Mouse (Mus musculus) thymus, postnatal 25 days (tissue): ENCODE data around the gene Stard13.

Experiments
- DNase-seq: peaks from one replicate; pipeline ENCODE4 v3.0.0; 2022

Stard13 gene

DNA sequence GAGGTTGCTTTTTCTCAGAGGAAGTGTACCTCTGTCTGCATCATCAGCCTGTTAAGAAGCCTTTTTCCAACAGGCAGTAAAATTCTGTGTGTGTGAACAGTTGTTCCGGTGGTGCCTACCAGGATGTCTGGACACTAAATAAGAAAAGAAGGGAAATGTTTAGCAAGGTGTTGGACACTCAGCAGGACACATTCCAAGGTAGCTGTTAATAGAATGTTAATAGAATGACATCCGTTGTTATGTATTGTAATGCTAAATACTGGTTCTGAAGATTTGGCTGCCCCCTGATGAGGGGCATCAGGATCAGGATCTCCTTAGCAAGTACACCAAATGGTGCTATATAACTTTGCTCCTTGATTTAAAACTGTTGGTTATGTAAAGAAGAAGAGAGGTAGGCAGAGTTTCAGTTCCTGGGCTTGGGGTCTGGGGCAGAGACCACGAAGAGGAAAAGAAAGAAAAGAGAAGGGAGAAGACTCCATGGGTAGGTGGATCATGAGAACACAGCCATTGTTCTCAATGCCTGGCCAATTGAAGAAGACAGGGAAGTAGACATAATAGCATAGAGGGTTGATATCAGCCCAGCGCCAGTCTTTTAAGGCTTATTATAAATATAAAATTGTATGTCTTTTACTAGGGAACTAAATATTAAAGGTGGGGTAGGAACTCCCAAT is 9.8 kb downstream of the Stard13 start:
- no peak for DNase-seq

DNA sequence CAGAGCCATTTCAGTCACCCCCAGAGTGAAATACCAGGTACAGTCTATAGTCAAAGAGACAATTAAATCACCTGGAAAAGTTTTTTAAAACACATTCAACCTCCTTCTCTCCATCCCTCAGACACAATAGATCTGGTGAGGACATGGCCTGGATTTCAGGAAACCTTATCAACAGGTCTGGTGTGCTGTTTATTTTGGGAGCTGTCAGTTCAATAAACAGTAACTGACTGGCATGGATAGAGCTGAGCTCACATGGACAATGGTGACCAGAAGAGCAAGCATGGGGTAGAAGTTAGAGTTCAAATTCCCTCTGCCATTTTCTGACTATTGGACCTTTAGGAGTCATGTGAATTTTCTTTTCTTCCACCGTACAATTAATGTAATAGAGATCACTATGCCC is 10.8 kb downstream of the Stard13 start:
- DNase-seq = no peak

DNA sequence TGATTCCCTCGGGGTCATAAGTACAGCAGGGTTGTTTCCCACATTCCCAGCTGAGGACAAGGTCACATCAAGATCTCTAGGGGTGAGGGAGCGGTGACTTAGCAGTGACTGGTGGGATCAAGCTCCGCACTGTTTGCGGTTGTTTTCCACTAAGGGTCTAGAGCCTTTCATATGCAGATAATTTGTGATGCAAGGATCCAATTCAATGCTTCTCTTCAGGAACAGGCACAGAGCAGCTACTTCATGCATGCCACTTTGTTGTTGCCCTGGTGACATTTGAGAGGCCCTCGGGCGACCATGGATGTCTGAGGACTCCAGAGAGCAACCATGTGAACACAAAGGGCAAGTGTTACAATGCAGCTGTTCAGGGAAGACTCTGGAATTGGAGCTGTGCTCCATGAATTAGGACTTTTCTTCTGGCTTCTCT is 14.9 kb downstream of the Stard13 start:
- DNase-seq = no peak

- DNase-seq = no peak
Measured at GRCm38 (mm10) chr5:151213097-151213496, 20.5 kb downstream of the Stard13 start.

GRCm38 (mm10) chr5:151210869-151211268 is 22.8 kb downstream of the Stard13 start:
- no peak for DNase-seq

DNA sequence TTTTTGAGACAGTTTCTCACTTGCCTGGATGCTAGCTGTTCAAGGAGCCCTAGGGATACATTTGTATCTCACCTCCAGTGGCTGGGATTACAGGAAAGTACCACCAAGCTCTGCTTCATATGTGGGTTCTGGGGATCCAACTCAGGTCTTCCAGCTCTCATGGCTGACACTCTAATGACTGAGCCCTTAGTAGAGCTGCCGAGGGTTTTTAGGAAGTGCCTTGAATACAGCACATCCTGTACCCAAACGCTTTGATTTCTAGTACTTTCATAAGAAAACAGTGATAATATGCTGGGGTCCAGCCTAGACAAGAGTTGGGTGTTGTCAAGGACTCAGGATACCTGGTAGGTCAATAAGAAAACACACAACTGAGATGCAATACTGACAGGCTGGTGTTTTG is 23.6 kb downstream of the Stard13 start:
- DNase-seq = no peak

DNA sequence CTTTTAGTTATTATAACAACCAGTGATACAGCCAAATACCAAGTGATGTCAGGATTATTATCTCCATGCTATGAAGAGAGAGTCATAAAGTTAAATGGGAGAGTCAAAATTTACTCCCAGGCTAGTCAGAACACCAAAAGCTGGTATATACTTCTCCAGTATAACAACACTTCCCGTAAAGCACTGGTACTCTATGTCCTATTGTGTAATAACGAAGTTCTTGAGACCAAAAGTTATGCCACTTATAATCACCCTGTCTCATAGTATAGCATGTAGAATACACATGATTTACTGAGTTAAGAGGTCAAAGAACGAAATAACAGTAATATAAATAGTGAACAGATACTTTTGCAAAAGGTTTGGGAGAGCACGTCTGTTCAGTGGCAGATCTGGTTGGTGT is 28.6 kb downstream of the Stard13 start:
- no peak for DNase-seq

- DNase-seq = no peak
Measured at GRCm38 (mm10) chr5:151202925-151203324, 30.7 kb downstream of the Stard13 start.

GRCm38 (mm10) chr5:151201220-151201619 is 32.4 kb downstream of the Stard13 start:
- no peak for DNase-seq

GRCm38 (mm10) chr5:151199235-151199634 is 34.4 kb downstream of the Stard13 start:
- DNase-seq = no peak

GRCm38 (mm10) chr5:151196603-151197272 is 36.9 kb downstream of the Stard13 start:
- DNase-seq = no peak

DNA sequence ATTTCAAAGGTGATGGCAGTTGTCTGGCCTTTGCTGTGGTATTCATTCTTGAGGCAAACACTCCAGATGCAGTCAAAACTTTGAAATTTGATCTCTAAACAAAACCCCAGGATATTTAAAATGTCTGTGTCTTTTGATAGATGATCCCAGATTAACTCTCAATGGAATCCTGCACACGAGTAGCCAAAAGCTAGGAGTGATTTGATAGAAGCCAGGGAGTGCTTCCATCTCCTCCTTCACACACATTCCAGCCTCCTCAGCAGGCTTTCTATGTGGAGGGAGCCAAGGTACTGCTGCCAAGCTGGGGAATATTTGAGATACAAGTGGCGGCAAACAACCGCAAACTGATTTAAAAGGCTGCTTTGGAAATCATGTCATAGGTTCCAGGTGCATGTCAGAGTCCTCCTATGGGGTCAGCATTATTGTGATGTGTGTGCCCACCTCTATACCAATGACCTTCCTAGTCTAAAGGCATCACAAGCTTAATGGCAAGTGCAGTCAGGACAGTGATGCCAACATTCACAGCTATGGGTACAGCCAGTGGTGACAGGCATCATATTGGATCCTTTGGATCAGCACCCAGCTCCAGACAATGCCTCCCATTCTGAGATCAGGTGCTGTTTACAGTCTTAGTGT is 39.6 kb downstream of the Stard13 start:
- no peak for DNase-seq

GRCm38 (mm10) chr5:151192266-151192665 is 41.4 kb downstream of the Stard13 start:
- no peak for DNase-seq

DNA sequence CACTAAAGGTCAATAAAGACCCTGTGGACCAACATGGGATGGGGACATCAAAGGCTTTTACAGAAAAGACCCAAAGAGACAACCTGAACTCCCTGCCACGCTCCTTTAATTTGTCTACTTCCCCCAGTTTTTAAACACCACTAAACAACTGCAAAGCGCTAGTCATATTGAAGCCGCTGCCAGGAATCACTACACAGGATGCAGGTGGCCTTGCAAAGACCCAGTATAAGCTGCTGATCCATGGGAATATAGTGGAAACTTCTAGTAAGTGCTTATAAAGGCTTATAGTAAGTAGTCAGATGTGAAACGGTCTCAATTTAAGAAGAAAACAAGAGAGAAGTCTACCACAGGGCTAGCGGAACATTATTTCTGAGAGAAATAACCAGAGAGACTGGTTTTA is 42.9 kb downstream of the Stard13 start:
- DNase-seq = no peak

DNA sequence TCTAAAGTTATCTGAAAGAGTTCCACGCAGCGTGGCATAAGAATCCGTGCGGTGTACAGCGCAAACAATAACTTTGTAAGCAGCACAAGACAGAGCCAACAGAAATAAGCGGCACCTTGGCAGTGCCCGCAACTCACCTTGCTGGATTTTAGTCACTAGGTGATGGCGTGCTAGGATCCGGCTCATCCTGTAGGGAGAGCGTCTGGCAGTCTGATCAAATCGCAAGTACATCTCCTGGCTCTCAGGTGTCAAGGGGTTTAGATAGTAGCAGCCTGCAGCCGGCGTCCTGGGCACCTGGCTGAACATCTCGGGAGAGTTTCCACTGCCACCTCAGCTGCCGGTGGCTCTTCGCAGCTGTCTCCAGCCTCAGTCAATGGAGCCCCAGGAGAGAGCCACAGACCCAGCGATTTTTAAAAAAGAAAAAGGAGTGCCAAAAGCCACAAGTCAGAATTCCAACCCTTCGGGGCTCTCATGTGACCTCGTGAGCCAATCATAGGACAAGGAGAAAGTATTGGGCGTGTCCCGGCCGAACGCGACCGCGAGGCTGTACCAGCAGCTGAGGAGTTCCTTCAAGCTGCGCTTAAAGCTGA is 43.8 kb downstream of the Stard13 start:
- DNase-seq = peak; percentile 21

GRCm38 (mm10) chr5:151189321-151189720 is 44.3 kb downstream of the Stard13 start:
- DNase-seq = no peak

DNA sequence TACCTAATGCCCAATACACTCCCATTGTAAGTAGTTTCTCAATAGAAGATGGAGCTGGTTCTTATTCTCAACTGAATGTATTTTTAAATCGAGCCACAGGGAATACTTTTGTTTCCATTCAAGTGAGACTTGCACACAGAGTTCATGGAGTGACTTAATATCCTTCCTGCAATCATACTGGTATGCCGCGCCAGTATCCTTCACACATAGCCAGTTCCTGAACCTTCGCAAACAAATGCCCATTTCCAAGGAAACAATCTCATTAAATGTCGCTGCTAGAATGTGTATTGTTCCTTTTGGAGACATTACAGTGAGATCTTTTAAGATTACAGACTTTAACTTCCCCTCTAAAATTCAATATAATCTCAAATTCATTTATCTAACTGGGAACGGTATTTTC is 45.0 kb downstream of the Stard13 start:
- DNase-seq = no peak

DNA sequence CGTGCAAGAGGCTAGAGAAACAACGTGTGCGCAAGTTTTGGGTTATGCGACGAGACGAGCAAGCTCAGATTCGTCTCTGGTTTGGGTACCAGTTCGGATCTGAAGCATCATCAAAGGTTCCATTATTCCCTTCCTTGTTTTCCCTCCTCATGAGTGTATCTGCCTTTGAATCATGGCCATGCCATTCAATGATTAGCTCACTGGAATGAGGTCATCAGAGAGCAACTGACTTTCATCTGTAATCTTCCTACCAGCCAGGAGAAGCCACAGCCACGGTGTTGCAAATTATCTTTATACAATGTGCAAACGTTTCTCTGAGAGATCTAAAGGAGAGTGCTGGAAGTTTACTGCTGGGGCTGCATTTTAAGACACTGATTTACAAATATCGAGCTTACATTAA is 46.3 kb downstream of the Stard13 start:
- DNase-seq = no peak

GRCm38 (mm10) chr5:151185286-151185856 is 48.3 kb downstream of the Stard13 start:
- DNase-seq = no peak

GRCm38 (mm10) chr5:151183656-151184240 is 49.9 kb downstream of the Stard13 start:
- DNase-seq = no peak

DNA sequence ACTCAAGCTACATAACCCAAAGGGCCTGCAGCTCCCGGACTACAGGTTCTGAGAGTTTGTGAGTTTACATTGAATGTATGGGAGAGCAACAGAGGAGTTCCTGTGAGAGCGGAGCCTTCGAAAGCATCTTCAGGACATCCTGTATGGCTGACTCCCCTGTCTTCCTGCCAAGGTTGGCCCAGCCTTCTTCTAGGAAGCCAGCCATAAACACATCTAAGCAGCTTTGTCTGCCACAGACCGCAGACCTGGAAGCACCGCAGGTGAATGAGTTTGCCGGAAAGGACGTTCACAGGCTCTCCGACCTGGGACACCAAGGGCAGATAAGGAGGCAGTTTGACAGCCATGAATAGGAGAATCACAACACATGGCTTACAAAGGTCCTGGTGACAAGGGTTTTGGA is 52.3 kb downstream of the Stard13 start:
- no peak for DNase-seq

DNA sequence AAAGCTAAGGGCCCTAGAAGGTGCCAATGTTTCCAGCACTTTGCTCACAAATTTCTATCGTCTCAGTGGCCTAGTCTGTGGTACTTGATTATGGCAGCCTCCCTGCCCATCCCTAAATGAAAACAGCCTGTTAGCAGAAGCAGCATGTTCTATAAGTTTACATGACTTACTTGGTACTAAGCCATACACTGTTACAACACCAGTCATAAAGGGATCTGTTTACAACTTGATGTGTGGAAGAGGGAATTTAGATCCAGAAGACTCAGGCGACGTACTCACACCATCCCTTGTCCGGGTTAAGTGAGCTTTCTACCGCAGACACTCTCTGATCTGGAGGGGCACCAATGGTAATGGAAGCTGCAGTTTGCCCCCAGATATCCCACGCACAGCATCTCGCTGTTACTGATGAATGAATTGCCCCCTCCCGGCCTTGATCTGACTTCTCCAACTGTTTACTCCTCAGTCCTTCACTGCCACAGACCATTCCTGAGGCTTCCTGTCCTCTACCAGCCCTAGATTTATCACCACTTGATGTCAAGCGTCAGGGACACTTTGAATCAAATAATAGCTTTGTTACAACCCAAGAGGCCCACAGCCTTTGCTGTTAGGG is 53.4 kb downstream of the Stard13 start:
- DNase-seq = no peak

DNA sequence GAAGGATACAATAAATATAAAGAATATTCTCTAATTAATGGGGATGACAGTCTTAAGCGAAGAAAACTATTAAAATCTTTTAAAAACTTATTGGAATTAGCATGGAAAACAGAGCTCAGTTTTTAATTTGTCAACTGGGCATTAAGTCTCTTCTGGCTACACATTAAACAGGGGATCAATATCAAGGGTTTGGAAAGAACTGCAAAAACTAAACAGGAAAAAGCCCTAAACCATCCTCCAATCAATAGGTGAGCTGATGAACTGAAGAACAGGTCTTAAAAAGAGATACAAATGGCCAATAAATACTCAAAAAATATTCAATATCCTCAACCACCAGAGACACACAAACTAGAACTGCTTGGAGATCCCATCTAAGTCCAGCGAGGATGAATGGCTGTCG is 56.5 kb downstream of the Stard13 start:
- DNase-seq = no peak
